Mouse (Mus musculus) ES-Bruce4 (cell line): ENCODE data around the gene Hoxd4.

Source experiments
- CTCF ChIP-seq: IDR thresholded peaks from one replicate; pipeline ENCODE4 v1.8.1; 2011; ENCODE audit warnings: low read depth, low read length
- EP300 ChIP-seq: IDR thresholded peaks from 2 replicates; pipeline ENCODE4 v1.6.1; 2011; ENCODE audit warnings: low read depth, low read length; ENCODE audit not compliant: insufficient read depth

- TF ChIP-seq CTCF (peak; percentile 59), EP300 (no peak)
Measured at GRCm38 (mm10) chr2:74691022-74691951, 20.4 kb upstream of the Hoxd4 start, which contains the start of gene Hoxd10.
